Mouse (Mus musculus): ENCODE measurements around the gene Pak6. TPM values are rescaled to one million over a fixed set of nuclear protein-coding genes. Genes with fewer than 3 reads are reported as not detected.

Gene Pak6
- polyA plus RNA-seq (2012; rRNA removed): 8.2 and 11.8 TPM in 2 replicates

GRCm38 (mm10) chr2:118662902-118663803 lies at the start of gene Pak6:
Gene Pak6, plus strand, starts transcription at chr2:118663303.
- peak within 1 kb of the TSS; percentile 27 for H3K4me3 ChIP-seq (replicated peaks; ENCODE audit: extremely low read depth, low read depth, low read length)
- 6% methylated on average over 37 of the region's 37 CpGs for WGBS
- H3K4me1 ChIP-seq (ENCODE audit: control insufficient read depth, insufficient read depth, low read length): peaks cover 15% of the 10 kb centered on the region
- no peak for DNase-seq
- TF ChIP-seq POLR2A (IDR thresholded peaks at IDR 0.05; ENCODE audit: borderline replicate concordance, extremely low read depth, low read depth, low read length): no peak
- no peak for TF ChIP-seq CTCF (IDR thresholded peaks at IDR 0.05; ENCODE audit: insufficient read depth, low read length)

- Histone ChIP-seq H3K4me3 (replicated peaks; ENCODE audit: extremely low read depth, low read depth, low read length) (no peak overlapping the region), H3K4me1 (ENCODE audit: control insufficient read depth, insufficient read depth, low read length) (peaks cover 2% of the 10 kb centered on the region)
- 66% methylated on average over 5 of the region's 5 CpGs for WGBS
- TF ChIP-seq CTCF (IDR thresholded peaks at IDR 0.05; ENCODE audit: insufficient read depth, low read length): no peak
- no peak for TF ChIP-seq POLR2A (IDR thresholded peaks at IDR 0.05; ENCODE audit: borderline replicate concordance, extremely low read depth, low read depth, low read length)
- DNase-seq: peak; percentile 26
Measured at GRCm38 (mm10) chr2:118618013-118618412, 45.1 kb upstream of the Pak6 start.

GRCm38 (mm10) chr2:118620101-118620500 lies 43.0 kb upstream of the Pak6 start:
- no peak for TF ChIP-seq CTCF (IDR thresholded peaks at IDR 0.05; ENCODE audit: insufficient read depth, low read length)
- TF ChIP-seq POLR2A (IDR thresholded peaks at IDR 0.05; ENCODE audit: borderline replicate concordance, extremely low read depth, low read depth, low read length): no peak
- Histone ChIP-seq H3K4me3 (replicated peaks; ENCODE audit: extremely low read depth, low read depth, low read length) (no peak overlapping the region), H3K4me1 (ENCODE audit: control insufficient read depth, insufficient read depth, low read length) (peaks cover 2% of the 10 kb centered on the region)
- WGBS: 83% methylated on average over 2 of the region's 2 CpGs
- no peak for DNase-seq

GRCm38 (mm10) chr2:118620608-118621007 lies 42.5 kb upstream of the Pak6 start:
- Histone ChIP-seq H3K4me1 (ENCODE audit: control insufficient read depth, insufficient read depth, low read length) (peaks cover 2% of the 10 kb centered on the region), H3K4me3 (replicated peaks; ENCODE audit: extremely low read depth, low read depth, low read length) (no peak overlapping the region)
- DNase-seq: no peak
- no peak for TF ChIP-seq CTCF (IDR thresholded peaks at IDR 0.05; ENCODE audit: insufficient read depth, low read length)
- no peak for TF ChIP-seq POLR2A (IDR thresholded peaks at IDR 0.05; ENCODE audit: borderline replicate concordance, extremely low read depth, low read depth, low read length)
- WGBS: 84% methylated on average over 8 of the region's 8 CpGs

GRCm38 (mm10) chr2:118629276-118629675 lies 33.8 kb upstream of the Pak6 start:
- WGBS: 95% methylated on average over 6 of the region's 6 CpGs
- Histone ChIP-seq H3K4me1 (ENCODE audit: control insufficient read depth, insufficient read depth, low read length) (no peaks in the 10 kb centered on the region), H3K4me3 (replicated peaks; ENCODE audit: extremely low read depth, low read depth, low read length) (no peak overlapping the region)
- no peak for DNase-seq
- TF ChIP-seq POLR2A (IDR thresholded peaks at IDR 0.05; ENCODE audit: borderline replicate concordance, extremely low read depth, low read depth, low read length) (no peak), CTCF (IDR thresholded peaks at IDR 0.05; ENCODE audit: insufficient read depth, low read length) (no peak)

GRCm38 (mm10) chr2:118633441-118633840 lies 29.7 kb upstream of the Pak6 start:
- Histone ChIP-seq H3K4me1 (ENCODE audit: control insufficient read depth, insufficient read depth, low read length) (no peaks in the 10 kb centered on the region), H3K4me3 (replicated peaks; ENCODE audit: extremely low read depth, low read depth, low read length) (no peak overlapping the region)
- TF ChIP-seq POLR2A (IDR thresholded peaks at IDR 0.05; ENCODE audit: borderline replicate concordance, extremely low read depth, low read depth, low read length): no peak
- TF ChIP-seq CTCF (IDR thresholded peaks at IDR 0.05; ENCODE audit: insufficient read depth, low read length): no peak
- DNase-seq: no peak
- 89% methylated on average over 5 of the region's 5 CpGs for WGBS

GRCm38 (mm10) chr2:118637258-118637657 lies 25.8 kb upstream of the Pak6 start:
- no peak overlapping the region for H3K4me3 ChIP-seq (replicated peaks; ENCODE audit: extremely low read depth, low read depth, low read length)
- TF ChIP-seq POLR2A (IDR thresholded peaks at IDR 0.05; ENCODE audit: borderline replicate concordance, extremely low read depth, low read depth, low read length): no peak
- no peak for TF ChIP-seq CTCF (IDR thresholded peaks at IDR 0.05; ENCODE audit: insufficient read depth, low read length)
- no peak for DNase-seq
- 85% methylated on average over 5 of the region's 5 CpGs for WGBS
- H3K4me1 ChIP-seq (ENCODE audit: control insufficient read depth, insufficient read depth, low read length): no peaks in the 10 kb centered on the region

- Histone ChIP-seq H3K4me3 (replicated peaks; ENCODE audit: extremely low read depth, low read depth, low read length) (no peak overlapping the region), H3K4me1 (ENCODE audit: control insufficient read depth, insufficient read depth, low read length) (no peaks in the 10 kb centered on the region)
- peak; percentile 75 for DNase-seq
- peak; percentile 53; the same call in 1 of the 2 replicates for TF ChIP-seq CTCF (IDR thresholded peaks at IDR 0.05; ENCODE audit: insufficient read depth, low read length)
- no peak for TF ChIP-seq POLR2A (IDR thresholded peaks at IDR 0.05; ENCODE audit: borderline replicate concordance, extremely low read depth, low read depth, low read length)
- 36% methylated on average over 8 of the region's 8 CpGs for WGBS
Measured at GRCm38 (mm10) chr2:118637888-118638526, 25.1 kb upstream of the Pak6 start.

- DNase-seq: no peak
- WGBS: 89% methylated on average over 8 of the region's 8 CpGs
- Histone ChIP-seq H3K4me1 (ENCODE audit: control insufficient read depth, insufficient read depth, low read length) (no peaks in the 10 kb centered on the region), H3K4me3 (replicated peaks; ENCODE audit: extremely low read depth, low read depth, low read length) (no peak overlapping the region)
- TF ChIP-seq CTCF (IDR thresholded peaks at IDR 0.05; ENCODE audit: insufficient read depth, low read length) (no peak), POLR2A (IDR thresholded peaks at IDR 0.05; ENCODE audit: borderline replicate concordance, extremely low read depth, low read depth, low read length) (no peak)
Measured at GRCm38 (mm10) chr2:118638686-118639085, 24.4 kb upstream of the Pak6 start.
